Mouse (Mus musculus): ENCODE data around the gene H1f0.

DNA sequence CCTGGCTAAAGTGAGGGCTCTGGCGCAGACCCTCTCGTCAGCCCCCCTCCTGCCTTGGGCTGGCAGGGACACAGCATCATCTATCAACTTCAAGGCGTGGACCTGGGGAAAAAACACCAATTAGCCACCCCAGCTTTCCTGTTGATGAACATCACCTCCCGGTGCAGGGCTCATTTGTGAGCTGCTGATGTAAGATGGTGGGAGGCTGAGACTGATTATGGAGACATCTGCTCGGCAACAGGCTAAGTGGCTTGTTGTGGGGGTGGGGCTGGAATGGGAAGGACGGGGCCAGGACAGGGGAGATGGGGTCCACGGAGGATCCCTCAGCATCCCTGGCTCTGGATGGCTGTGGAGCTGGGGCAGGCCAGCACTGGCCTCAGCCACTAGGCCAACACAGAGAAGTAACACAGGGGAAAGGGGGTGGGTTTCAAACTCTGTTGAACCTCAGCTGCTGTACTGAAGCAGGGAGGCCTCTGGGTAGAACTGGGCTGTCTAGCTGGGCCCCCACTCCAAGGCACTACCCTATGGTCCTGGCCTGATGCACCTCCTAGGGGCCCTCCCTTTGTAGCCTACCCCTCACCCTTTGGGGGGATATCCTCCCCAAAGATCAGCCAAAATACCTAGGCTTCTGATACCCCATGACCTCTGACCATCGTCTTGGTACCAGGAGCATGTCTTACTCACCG lies 22.1 kb downstream of the H1f0 start:
- TF ChIP-seq CTCF (IDR thresholded peaks at IDR 0.05; ENCODE audit: borderline replicate concordance, insufficient read depth, low read depth, low read length) (no peak), POLR2A (IDR thresholded peaks at IDR 0.05; ENCODE audit: borderline replicate concordance, insufficient read depth, low read length) (no peak)

Measured in cerebellum, adult 2 months (tissue).